Mouse (Mus musculus) brain, embryonic 14.5 days (tissue): Measurements from ENCODE around the gene Ankzf1.

Source experiments
- CTCF ChIP-seq: fragments of 200-500 bp; IDR thresholded peaks from 2 replicates; pipeline ENCODE4 v1.5.1; 2012; ENCODE audit warnings: inconsistent platforms, mild to moderate bottlenecking, moderate library complexity, borderline replicate concordance; ENCODE audit not compliant: insufficient read depth, insufficient read length; ENCODE audit errors: extremely low read depth
- POLR2A ChIP-seq: fragments of 200-500 bp; IDR thresholded peaks from 2 replicates; pipeline ENCODE4 v1.6.1; 2012; ENCODE audit warnings: mild to moderate bottlenecking, inconsistent platforms, borderline replicate concordance; ENCODE audit not compliant: poor library complexity, insufficient read depth, insufficient read length, severe bottlenecking; ENCODE audit errors: extremely low read depth

DNA sequence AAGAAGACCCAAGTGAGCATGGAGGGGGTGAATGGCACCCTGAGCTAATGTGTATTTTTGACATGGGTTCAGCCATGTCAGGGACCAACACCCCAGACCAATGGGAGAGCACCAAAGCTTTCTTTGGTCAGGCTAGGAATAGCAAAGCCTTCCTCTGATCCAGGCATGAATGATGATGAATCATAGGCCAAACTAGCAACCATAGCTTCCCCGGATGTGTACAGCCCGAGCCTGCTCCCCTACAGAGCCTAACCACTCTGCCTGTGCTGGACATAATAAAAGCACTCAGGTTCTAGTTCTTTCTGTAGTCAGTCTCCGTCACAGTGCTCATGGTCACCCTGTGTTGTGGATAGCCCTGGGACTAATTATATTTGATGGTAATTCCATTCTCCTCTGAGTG is 29.6 kb downstream of the Ankzf1 start:
- no peak for TF ChIP-seq POLR2A
- no peak for TF ChIP-seq CTCF
